Mouse (Mus musculus): ENCODE data around the gene Plpp2.

Gene Plpp2

GRCm38 (mm10) chr10:79533126-79533911 is at the start of gene Plpp2:
TSS of gene Plpp2 (minus strand) at chr10:79533796.
- peak; percentile 37 for DNase-seq

GRCm38 (mm10) chr10:79581501-79581900 is 47.9 kb upstream of the Plpp2 start:
- DNase-seq, result no peak

- no peak for DNase-seq
Observed at GRCm38 (mm10) chr10:79580811-79581210, 47.2 kb upstream of the Plpp2 start.

GRCm38 (mm10) chr10:79580356-79580755 is 46.8 kb upstream of the Plpp2 start:
- DNase-seq, result no peak

- DNase-seq, result no peak
Observed at GRCm38 (mm10) chr10:79579781-79580180, 46.2 kb upstream of the Plpp2 start.

GRCm38 (mm10) chr10:79578891-79579290 is 45.3 kb upstream of the Plpp2 start:
- no peak for DNase-seq

DNA sequence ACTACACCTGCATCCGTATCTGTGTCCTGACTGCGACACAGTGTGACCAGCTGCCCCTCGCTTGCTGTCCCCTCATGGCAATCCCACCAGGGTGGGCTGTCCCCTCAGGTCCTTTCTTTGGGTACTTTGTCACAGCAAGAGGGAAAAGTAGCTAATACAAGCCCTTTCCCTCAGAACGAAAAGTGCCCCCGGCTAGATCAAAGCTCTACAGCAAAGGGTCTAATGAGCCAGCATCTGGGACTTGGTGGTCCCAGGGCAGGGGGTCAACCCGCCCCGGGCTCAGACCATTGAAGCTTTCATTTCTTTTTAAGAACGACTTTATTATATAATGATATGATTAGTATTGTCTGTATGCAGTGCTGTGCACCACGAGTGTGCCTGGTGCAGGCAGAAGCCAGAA is 44.7 kb upstream of the Plpp2 start:
- no peak for DNase-seq

DNA sequence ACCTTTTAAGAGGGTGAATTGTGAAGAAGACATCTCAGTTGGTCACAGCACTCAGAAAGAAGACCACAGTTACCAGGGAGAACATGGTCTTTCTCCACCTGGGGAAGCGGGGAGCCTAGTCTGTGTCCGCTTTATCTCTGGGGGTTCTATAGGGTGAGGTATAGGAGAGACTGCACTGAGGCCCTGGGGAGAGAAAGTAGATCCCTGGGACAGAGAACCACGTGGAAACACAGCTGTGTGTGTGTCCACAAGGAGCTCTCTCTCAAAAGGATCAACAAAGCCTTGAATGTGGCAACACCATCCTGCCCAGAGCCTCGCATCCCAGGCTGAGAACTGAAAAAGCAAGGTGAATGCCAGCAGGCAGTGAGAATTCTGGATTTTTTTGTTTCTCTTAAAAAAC is 43.8 kb upstream of the Plpp2 start:
- DNase-seq, result no peak

GRCm38 (mm10) chr10:79575754-79576153 is 42.2 kb upstream of the Plpp2 start:
- peak; percentile 45 for DNase-seq

DNA sequence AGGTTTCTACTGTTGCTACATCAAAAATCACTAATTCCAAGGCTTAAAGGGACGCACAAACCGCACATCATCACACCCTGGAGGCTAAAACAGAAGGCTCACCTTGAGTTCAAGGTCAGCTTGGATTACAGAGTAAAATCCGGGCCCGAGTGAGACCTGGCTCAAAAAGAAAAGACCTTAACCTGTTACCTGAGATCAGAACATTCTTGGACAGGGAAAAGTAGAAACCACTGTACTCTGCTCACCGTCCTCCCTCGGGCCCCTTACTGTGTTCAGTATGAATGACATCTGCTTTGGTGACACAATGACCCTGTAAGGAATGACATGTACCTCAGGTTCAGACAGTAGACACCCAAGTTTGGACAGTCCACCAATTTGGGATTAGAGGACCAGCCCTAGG is 41.2 kb upstream of the Plpp2 start:
- DNase-seq, result no peak

DNA sequence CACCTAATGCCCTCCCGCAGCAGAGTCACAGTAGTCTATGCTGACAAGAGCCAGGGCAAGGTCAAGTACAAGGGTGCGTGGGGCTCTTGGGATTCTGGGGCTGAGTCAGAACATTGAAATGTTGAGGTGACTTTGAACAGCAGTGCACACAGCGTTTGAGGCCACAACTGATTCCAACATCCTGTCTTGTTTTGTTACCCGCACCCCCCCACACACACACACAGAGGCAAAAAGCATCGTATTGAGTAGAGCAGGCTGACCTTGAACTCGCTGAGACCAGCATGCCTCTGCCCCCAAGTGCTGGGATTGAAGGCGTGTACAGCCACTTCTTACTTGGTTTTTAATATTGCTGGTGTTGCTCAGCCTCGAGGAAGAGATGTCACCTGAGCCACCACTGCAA is 40.8 kb upstream of the Plpp2 start:
- DNase-seq, result no peak

GRCm38 (mm10) chr10:79573611-79574010 is 40.0 kb upstream of the Plpp2 start:
- no peak for DNase-seq

DNA sequence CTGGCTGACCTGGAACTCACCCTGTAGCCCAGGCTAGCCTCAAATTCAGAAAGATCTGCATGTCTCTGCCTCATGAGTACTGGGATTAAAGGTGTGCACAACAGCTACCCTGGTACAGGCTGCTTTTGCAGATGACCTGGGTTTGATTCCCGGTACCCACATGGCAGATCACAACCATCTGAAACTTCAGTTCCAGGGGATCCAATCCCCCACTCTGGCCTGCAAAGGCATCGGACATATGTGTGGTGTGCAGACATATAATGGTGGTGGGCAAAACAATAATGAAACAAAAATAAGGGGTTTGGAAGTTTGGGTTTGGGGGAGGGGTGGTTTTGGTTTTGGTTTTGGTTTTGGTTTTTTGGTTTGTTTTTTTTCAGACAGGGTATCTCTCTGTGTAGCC is 37.7 kb upstream of the Plpp2 start:
- DNase-seq, result no peak

DNA sequence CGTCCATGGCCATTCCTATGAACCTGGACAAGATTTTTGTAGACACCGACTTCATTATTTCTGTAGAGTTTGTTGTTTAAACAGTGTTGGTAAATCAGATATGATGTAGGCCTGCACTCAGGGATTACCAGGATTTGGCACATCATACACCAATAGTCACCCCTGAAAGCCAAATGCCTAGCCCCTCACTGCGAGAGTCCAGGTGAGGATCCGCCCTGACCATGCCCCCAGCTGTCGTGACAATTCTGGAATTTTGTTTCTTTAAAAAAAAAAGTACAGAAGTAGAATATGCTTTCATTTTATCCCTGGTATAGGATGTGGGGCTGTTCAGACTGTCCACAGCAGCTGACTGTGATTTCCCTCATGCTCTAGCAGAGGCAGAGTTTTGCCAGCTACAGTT is 36.3 kb upstream of the Plpp2 start:
- no peak for DNase-seq

DNA sequence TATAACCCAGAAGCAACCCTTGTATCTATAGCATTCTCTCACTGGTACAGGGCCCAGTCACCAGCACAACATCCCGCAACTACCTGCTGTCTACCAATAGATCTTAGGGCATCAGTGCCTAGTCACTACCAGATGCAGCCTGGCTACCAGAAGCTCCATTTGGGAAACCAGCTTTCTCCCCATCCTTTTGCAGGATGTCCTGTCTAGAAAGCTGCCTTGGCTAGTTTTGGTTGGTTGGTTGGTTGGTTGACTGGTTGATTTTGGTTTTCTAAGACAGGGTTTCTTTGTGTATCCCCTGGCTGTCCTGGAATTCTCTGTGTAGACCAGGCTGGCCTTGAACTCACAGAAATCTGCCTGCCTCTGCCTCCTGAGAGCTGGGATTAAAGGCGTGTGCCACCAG is 26.1 kb upstream of the Plpp2 start:
- no peak for DNase-seq

DNA sequence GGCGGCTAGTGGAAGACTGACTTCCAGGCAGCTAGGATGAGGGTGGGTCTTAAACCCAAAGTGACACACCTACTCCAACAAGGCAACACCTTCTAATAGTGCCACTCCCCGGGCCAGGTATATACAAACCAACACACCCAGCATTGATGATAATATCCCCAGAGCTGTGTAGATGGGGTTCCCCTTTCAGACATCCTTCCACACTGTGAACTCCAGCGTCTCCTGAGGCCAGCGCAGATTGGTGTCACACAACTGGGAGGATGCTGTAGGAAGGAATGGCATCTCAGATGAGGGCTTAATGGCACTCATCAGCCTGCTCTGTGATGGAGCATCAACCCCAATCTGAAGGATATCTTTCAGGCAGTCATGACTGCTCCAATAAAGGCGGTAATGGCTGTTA is 23.9 kb upstream of the Plpp2 start:
- no peak for DNase-seq

DNA sequence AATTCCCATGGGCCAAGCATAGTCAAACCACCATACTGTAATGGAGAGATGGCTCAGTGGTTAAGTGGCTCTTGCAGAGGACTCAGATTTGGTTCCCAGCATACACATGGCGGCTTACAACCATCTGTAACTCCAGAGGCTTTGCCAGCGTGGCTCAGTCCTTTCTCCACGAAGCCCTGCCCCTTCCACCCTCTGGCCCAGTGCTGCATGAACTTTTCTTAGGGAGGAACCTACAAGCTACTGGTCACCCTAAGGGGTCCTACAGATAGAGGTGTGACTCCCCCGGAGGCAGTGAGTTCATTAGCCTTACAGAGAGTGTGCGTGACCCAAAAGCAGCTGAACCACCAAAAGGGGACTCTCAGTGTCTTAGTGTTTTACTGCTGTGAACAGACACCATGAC is 23.4 kb upstream of the Plpp2 start:
- no peak for DNase-seq

DNA sequence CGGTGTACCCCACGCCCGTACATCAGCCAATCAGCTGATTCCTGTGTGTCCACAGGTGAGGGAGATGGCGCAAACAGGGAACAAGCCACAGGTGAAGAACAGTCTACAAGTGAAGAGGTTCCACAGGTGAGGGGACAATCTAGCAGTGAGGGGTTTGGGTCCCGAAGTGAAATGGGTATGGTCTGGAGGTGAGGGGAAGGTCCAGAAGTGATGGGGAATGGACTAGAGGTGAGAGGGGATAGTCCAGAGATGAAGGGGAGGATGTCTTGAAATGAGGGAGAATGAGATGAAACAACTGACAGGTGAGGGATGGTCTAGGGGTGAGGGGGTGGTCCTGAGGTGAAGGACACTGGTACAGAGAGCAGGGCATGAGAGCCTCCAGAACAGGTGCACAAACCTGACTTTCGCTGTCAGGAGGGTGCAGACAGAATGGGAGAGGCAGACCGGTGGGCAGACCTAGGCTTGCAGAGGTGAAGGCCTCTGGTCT is 21.7 kb upstream of the Plpp2 start:
- DNase-seq, result no peak

DNA sequence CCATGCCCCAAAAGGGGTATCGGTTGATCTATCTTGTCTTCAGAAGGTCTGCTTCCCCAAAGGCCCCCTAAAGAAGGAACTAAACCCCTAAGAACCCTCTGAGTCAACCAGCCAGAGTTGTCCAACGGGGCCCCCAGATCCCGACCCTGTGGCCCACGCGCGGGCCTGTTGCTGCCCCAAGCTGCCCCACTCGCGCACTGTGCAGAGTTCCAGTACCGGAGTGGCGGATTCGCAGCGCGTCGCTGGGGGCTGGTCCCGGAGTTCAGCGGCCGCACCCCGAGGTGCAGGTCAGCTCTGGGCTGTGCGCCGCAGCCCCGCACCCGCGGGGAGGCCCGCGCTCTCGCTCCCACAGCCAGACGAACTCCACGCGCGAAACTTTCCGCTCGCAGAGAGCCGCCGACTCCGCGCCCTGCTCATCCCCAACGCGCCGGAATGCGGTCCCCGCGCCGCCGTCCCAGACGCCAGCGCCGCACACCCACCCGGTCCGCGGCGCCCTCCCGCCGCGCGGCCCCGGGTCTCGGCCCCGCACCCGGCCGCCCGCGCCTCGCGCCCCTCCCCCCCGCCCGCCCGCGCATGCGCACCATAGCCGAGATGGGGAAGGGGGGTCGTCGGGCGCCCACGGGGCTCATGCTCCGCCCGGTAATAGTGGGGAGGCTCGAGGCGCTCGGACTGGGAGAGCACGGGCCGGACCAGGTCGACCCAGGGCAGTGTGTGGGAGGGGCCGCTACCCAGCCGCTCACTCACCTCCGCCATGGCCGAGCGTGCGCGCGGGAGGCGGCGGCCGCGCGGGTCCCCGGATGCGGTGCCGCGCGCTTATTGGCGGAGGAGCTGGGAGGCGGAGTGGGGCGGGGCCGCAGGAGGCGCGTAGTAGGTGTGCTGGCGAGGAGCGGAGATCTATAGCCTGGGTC is 21.0 kb upstream of the Plpp2 start, which contains the start of gene Mier2:
Mier2 (minus strand) TSS at position 870 of the 908 bp plus-strand sequence.
- DNase-seq, result peak; percentile 86

- DNase-seq, result no peak
Observed at GRCm38 (mm10) chr10:79553691-79554090, 20.1 kb upstream of the Plpp2 start.

- no peak for DNase-seq
Observed at GRCm38 (mm10) chr10:79553176-79553575, 19.6 kb upstream of the Plpp2 start.

DNA sequence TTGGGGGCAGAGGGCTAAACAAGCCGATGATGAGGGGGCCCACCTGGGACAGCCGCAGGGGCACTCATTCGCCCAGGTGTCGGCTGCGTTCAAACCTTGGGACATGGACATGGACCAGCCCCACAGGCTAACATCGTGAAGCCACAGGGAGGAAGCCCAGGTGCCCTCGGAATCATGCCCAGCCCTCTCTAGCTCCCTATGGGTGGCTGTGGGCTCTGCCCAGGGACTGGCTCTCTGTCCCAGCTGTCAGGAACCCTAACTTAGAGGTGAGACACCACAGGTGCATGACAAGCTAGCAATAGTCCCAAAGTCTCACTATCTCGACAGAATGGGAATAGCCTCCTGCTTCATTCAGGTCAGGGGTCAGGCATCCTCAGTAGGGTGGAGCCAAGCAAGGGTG is 18.9 kb upstream of the Plpp2 start:
- no peak for DNase-seq

DNA sequence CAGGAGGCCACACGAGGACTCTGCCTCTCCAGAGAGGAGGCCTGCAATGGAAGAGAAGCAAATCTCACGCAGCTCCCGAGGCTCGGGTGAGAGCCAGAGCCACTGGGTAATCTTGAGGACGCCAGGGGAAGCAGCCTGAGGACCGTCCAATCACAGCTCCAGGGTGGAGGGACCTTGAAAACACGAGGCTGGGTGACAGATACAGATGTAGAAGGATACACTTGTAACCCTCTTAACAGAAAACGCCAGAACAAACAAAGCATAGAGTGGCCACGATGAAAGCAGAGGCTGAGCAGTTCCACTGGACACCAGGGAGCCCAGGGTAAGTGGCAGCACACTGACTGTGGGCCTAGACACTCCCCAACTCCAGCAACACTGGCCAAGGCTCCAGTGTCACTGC is 16.8 kb upstream of the Plpp2 start:
- no peak for DNase-seq
